Mouse (Mus musculus): ENCODE data around the gene Snx27. TPM values are rescaled to one million over a fixed set of nuclear protein-coding genes. Genes with fewer than 3 reads are reported as not detected.

Gene Snx27
- 10 to 100 TPM; 47.6 to 52.3 TPM for total RNA-seq (2023)

DNA sequence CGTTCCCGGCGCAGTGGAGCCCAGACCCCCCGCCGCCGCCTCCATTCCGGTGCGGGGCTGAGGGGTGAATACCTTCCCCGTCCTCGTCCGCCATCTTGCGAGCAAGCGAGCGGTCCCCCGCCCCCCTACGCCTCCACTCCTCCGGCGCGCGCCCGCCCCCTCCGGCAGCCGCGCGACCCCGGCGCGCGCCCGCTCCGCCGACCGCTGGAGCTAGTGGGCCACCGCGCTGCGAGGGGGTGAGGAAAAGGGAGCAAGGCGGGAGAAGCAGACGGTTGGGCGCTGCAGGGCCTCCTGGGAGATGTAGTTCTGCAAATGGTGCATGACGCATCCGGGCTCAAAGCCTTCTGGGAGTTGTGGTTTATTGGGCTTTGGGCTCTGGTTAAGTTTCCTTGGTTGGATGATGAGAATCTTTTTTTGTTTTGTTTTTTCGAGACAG lies at the start of gene Snx27:
TSS of gene Snx27 (minus strand) at position 261 of the 436 bp plus-strand sequence.

DNA sequence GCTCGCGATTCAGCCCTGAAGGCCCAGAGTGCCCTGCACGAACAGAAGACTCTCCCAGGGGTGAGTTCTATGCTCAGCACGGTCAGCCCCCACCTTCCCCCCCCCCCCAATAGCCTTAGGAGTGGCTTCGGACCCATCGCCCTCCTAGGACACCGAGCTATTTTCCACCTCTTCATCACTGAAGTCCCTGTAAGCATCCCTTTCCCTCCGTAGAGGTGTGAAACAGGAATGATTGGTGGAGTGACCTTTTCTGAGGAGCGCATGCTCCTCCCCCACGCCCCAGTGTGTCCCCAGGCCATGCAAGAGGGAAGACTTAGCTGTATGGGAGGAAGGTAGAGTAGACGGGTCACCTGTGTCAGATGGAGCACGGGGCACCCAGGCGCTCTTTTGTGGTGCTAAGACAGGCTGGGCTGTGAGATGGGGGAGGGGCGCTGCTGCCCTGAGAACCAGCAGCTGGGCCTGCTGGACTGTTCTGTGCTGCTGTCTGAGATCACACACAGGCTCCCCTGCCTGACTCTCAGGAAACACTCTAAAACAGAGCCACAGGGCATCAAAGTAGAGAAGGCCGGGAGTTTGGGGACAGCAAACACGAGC lies 102.1 kb downstream of the Snx27 start, which contains the start of gene Riiad1:
TSS of gene Riiad1 (minus strand) at position 51 of the 594 bp plus-strand sequence.

GRCm38 (mm10) chr3:94477981-94478422 lies 104.5 kb downstream of the Snx27 start, which contains the start of gene Celf3:
Gene Celf3 (plus strand): TSS chr3:94478295.

Other genes starting within 250 kb of the Snx27 start
- gene Them5, start 240.6 kb downstream of the Snx27 start, total RNA-seq (2023): not detected
- gene C2cd4d, start 220.3 kb downstream of the Snx27 start, total RNA-seq (2023): not detected
- gene Rorc, start 209.9 kb downstream of the Snx27 start, total RNA-seq (2023): under 1 TPM in 1 of 2 experiments, not detected in 1; 0.38 TPM
- gene Lingo4, start 184.2 kb downstream of the Snx27 start, total RNA-seq (2023): under 1 TPM in 1 of 2 experiments, not detected in 1; 0.18 TPM
- 1 to 10 TPM in 1 of 2 experiments, under 1 TPM in 1; 1.00 to 1.5 TPM for gene Tdrkh, start 169.4 kb downstream of the Snx27 start, total RNA-seq (2023)
- gene Mrpl9, start 139.4 kb downstream of the Snx27 start, total RNA-seq (2023): 10 to 100 TPM; 16.4 to 18.9 TPM
- not detected for gene Oaz3, start 138.8 kb downstream of the Snx27 start, total RNA-seq (2023)
- gene Celf3, start 104.4 kb downstream of the Snx27 start, total RNA-seq (2023): not detected
- gene Riiad1, start 102.4 kb downstream of the Snx27 start, total RNA-seq (2023): 1 to 10 TPM in 1 of 2 experiments, under 1 TPM in 1; 0.82 to 1.1 TPM
- gene Gm10972, start 60.4 kb upstream of the Snx27 start, total RNA-seq (2023): not detected
- gene Tuft1, start 76.2 kb upstream of the Snx27 start, total RNA-seq (2023): under 1 TPM; 0.44 to 0.93 TPM
- gene Selenbp2, start 110.8 kb upstream of the Snx27 start, total RNA-seq (2023): 1 to 10 TPM in 1 of 2 experiments, under 1 TPM in 1; 0.99 to 4.0 TPM
- 1 to 10 TPM; 2.5 to 3.0 TPM for gene Cgn, start 203.8 kb upstream of the Snx27 start, total RNA-seq (2023)